Mouse (Mus musculus): Measurements from ENCODE around the gene Prm1.
"Not testable (repeated sequence)": the region's sequence is repeated elsewhere in the genome, so short reads cannot be mapped to it uniquely, and the experiment has no call there.

The Prm1 gene

GRCm38 (mm10) chr16:10805789-10806527, at the start of gene Prm1:
Gene Prm1, minus strand, starts transcription at chr16:10805839.
- no peak for DNase-seq (ENCODE audit: low read depth)

- DNase-seq (ENCODE audit: low read depth), result not testable (repeated sequence)
These were observed 46.6 kb upstream of the Prm1 start for GRCm38 (mm10) chr16:10852216-10852615.

- DNase-seq (ENCODE audit: low read depth), result no peak
These were observed 45.3 kb upstream of the Prm1 start for GRCm38 (mm10) chr16:10850905-10851304.

GRCm38 (mm10) chr16:10849965-10850861, 44.6 kb upstream of the Prm1 start:
- DNase-seq (ENCODE audit: low read depth), result no peak

GRCm38 (mm10) chr16:10846503-10846902, 40.9 kb upstream of the Prm1 start:
- no peak for DNase-seq (ENCODE audit: low read depth)

- DNase-seq (ENCODE audit: low read depth), result no peak
These were observed 40.3 kb upstream of the Prm1 start for GRCm38 (mm10) chr16:10845952-10846351.

- no peak for DNase-seq (ENCODE audit: low read depth)
These were observed 38.7 kb upstream of the Prm1 start for GRCm38 (mm10) chr16:10844319-10844670.

GRCm38 (mm10) chr16:10843486-10844318, 38.1 kb upstream of the Prm1 start:
- DNase-seq (ENCODE audit: low read depth), result no peak

GRCm38 (mm10) chr16:10842282-10842855, 36.7 kb upstream of the Prm1 start:
- no peak for DNase-seq (ENCODE audit: low read depth)

GRCm38 (mm10) chr16:10840018-10840417, 34.4 kb upstream of the Prm1 start:
- no peak for DNase-seq (ENCODE audit: low read depth)

- no peak for DNase-seq (ENCODE audit: low read depth)
These were observed 33.0 kb upstream of the Prm1 start for GRCm38 (mm10) chr16:10838487-10839245.

GRCm38 (mm10) chr16:10837903-10838302, 32.3 kb upstream of the Prm1 start:
- no peak for DNase-seq (ENCODE audit: low read depth)

- no peak for DNase-seq (ENCODE audit: low read depth)
These were observed 31.6 kb upstream of the Prm1 start for GRCm38 (mm10) chr16:10837250-10837649.

- no peak for DNase-seq (ENCODE audit: low read depth)
These were observed 30.7 kb upstream of the Prm1 start for GRCm38 (mm10) chr16:10836388-10836787.

GRCm38 (mm10) chr16:10834911-10835587, 29.4 kb upstream of the Prm1 start, which contains the start of gene Rmi2:
Gene Rmi2, plus strand, starts transcription at chr16:10835059.
- DNase-seq (ENCODE audit: low read depth), result peak; percentile 72

GRCm38 (mm10) chr16:10834542-10834910, 28.9 kb upstream of the Prm1 start:
- DNase-seq (ENCODE audit: low read depth), result no peak

- no peak for DNase-seq (ENCODE audit: low read depth)
These were observed 22.8 kb upstream of the Prm1 start for GRCm38 (mm10) chr16:10828461-10828805.

- DNase-seq (ENCODE audit: low read depth), result no peak
These were observed 22.3 kb upstream of the Prm1 start for GRCm38 (mm10) chr16:10827766-10828460.

GRCm38 (mm10) chr16:10827269-10827668, 21.6 kb upstream of the Prm1 start:
- DNase-seq (ENCODE audit: low read depth), result no peak

- DNase-seq (ENCODE audit: low read depth), result no peak
These were observed 20.2 kb upstream of the Prm1 start for GRCm38 (mm10) chr16:10825840-10826239.
